Mouse (Mus musculus): ENCODE data around the gene Scube2.

The Scube2 gene

DNA sequence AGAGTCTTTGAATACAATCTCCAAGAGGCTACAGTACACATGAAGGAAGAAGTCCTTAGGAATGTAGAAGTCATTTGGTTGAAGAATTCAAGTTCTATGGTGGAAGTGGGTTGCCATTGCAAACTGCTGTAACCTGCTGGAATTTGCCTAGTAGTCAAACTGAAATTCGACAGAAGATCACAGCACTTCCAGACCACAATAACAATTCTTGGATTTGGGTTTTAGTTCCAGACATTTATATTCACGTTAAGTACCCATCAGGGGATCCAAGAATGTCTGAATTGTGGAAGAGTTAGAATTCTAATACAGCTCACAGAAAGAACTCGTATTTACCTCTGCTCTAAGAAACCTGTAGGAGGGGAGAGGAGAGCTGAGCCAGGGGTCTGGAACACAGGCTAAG is 14.9 kb downstream of the Scube2 start:
- DNase-seq (ENCODE audit: low spot score in 2 of 2) = no peak

DNA sequence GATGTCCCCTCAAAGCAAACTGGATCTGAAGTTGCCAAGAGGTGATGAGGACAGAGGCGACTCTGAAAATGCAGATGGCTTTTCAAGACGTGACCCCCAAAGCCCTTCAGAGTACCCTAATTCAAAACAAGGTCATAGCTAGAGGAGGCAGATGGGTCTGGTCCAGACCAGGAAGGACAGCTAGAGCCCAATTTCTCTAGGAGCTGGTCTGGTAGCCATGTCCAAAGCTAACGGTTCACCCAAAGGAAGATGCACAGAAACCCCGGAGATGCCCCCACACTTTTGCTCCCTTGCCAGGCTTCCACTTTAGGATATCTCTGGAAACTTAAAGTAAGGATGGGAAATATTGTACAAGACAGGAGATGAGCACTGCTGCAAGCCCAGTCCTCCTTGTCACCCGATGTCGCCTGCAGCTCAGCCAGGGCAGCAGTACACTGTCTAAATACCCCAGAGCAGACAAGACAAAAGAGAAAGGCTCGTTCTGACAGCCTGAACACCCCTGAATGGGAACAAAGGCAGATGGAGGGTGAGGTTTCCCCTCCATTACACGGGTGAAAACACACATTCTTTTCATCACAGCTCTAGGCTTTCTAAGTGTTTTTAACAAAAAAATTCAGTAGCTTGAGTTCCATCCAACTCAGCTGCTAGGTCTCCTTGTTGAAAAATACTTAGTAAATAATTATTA is 15.6 kb downstream of the Scube2 start:
- DNase-seq (ENCODE audit: low spot score in 2 of 2) = no peak

DNA sequence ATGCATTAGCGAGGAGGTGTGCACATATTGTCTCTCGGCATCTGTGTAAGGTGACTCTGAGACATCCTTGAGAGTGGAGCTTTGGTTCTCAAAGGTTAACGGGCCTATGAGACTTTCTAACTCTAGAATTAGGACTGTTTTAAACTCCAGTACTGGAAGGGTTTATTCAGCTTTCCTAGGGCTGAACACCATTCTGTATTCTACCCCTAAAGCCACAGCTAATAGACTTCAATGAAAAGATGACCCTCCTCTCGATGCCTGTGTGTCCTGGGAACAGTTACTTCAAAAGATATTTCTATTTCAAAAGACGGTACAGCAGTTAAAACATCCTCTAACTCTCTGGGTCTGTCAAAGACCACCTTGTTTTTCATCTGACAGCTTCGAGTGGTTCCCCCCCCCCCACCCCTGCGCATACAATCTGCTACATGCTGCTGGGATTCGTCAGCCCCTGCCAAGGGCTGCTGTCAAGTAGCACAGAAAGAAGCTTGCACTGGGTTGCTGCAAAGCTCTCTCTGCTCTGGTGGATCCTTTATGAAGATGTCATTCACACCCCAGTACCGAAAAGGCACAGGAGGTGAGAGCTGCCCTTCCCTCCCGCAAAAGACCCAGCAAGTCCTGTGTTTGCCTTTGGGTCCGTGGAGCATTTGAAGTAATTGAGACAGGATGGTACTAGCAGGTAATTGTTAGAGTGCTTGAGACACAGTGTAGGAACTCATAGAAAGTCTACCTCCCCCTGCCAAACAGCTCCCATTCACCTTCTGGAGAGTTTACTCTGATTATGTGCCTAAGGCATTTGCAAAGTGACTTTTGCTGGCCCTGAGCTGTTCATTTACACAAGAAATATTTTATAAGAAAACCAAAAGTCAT is 16.4 kb downstream of the Scube2 start:
- no peak for DNase-seq (ENCODE audit: low spot score in 2 of 2)

DNA sequence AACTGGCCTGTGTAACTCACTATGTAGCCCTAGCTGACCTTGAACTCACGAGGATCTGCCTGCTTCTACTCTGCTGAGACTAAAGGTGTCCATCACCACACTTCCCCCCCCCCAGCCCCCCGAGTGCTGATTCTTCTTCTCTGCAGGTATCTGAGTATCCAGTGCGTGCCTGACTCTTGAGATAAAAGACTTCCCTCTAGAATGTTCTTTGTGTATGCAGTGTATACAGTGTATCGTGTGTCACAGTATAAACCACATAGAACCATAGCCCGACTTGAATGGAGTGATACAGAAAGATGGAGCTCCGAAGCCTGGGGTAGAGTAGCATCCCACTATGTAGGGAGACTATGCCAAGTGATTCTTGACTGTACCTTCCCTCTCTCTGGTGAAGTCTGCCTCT is 21.4 kb downstream of the Scube2 start:
- DNase-seq (ENCODE audit: low spot score in 2 of 2) = no peak

DNA sequence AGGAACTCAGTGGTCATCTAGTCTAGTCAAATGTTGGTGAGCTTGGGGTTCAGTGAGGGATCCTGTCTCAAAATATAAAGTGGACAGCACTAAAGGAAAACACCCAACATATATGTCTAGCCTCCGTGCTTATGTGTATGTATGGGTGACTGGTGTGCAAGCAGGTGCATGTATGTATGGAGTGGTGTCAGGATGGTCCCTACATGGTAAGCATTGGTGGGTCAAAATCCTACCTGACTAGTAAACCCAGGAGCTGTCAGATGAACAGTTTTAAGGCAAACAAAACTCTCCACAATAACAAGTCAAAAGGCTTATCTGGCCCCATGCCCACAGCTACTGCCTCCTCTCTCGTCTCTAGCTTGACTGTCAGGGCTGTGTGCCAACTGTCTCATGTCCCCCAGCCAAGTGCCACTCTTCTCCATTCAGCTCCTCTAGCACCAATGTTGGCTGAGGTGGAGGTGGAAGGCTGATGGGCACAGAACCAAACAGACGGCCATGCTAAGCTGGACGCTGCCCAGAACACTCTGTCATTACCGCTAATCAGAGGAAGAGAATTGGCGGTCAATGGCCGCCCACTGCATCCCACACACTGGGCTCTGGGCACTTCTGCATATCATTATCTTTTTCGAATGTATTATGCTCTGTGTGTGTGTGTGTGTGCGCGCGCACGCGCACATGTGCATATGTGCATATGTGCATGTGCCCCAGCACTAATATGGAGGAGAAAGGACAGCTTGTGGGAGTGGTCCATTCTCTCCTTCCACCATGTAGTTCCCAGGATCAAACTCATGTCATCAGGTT is 23.7 kb downstream of the Scube2 start:
- DNase-seq (ENCODE audit: low spot score in 2 of 2) = no peak

DNA sequence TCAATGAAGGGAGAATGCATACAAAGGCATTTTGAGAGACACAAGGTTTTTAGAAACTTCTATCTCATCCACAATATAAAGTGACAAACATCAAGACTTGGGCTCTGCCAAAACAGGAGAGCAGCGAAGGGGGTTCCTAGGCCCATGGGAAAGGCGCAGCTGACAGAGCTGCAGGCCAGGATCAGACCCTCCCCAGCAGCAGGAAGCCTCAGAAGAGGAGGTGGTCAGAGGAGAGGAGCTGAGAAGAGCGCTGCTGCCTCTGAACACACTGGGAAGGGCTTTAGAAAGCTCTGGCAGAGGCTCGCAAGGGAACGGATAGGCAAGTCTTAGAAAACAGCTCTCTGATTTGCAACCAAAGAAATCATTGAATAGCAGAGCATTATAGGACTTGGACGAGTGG is 24.4 kb downstream of the Scube2 start:
- DNase-seq (ENCODE audit: low spot score in 2 of 2) = no peak

DNA sequence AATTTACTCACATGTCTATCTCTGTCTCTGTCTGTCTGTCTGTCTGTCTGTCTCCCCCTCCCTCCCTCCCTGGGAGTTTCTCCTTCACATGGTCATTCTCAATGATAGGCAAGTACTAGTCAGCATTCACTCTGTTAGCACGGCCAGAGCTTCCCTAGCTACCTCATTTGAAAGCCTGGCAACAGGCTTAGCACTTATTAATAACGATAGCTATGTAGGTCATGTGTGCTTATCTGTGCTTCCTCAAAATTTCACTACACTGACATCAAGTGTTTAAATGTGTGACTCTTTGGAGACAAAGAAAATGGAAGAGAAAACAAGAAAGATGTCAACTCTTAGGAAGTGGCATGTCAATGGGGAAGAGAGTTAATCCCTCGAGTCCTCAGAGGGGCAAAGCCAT is 26.9 kb downstream of the Scube2 start:
- no peak for DNase-seq (ENCODE audit: low spot score in 2 of 2)

DNA sequence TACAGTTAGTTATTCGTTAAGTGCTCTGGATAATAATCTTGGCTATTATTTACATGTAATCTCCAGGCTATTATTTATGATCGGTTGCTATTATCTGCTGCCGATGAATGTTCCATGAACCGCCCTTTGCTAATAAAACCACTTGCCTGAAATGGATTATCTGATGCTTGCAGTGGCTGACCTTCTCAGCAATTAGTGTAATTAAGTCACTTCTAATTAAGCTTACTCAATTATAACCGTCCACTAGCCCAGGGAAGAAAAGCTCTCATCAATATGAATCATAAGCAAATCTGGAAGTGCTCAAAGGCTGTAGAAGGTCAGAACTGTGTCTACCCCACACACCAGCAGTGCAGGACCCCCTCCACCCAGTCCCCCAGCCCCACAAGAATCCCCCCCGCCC is 27.8 kb downstream of the Scube2 start:
- no peak for DNase-seq (ENCODE audit: low spot score in 2 of 2)

DNA sequence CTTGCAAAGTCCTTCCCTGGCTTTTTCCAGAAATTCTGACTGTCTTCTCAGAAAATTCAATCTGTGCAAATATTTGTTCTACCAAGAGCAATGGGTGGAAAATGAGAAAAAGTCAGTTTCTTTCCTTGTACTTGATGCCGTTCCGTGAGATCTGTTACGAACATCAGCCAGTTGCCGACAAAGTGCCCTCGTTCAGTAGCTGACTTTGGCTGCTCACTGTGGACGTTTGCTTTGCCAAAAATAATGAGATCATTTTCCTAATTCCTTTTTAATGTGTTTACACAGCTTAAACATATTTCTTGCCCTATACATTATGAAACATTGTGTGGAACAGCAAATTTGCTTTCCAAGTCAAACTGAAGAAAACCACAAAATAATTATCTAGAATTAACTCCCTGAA is 30.6 kb downstream of the Scube2 start:
- no peak for DNase-seq (ENCODE audit: low spot score in 2 of 2)

DNA sequence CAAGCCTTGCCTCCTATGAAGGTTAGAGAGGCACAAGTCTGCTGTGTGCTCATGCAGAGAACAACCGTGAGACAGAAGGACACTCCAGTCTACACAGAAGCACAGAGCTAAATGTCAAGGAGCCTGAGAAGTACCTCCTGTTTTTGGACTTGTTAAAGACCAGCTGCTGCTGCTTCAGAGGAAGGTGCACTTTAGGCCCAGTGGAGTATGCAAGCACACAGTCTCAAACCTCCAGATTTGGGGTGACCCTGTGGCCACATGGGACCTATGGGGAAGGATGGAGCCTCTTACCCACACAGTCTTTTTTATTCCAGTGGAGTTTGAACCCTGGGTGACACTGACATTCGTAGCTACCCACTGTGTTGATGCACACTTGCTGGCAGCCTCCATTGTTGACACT is 34.1 kb downstream of the Scube2 start:
- DNase-seq (ENCODE audit: low spot score in 2 of 2) = no peak

DNA sequence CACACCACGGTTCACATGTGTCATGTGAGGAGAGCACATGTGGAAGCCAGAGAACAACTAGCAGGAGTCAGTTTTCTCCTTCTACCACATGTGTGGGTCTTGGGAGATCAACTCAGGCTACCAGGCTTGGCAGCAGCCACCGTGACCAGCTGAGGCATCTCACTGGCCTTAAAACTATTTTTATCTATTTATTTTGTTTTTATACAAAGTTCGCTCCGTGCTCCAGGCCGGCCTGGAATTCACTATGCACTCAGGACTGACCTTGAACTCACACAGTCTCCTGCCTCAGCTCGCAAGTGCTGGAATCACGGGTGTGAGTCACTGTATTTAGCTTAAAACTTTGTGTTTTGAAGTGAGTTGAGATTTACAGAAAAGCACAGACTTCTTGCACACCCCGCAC is 38.6 kb downstream of the Scube2 start:
- DNase-seq (ENCODE audit: low spot score in 2 of 2) = no peak

DNA sequence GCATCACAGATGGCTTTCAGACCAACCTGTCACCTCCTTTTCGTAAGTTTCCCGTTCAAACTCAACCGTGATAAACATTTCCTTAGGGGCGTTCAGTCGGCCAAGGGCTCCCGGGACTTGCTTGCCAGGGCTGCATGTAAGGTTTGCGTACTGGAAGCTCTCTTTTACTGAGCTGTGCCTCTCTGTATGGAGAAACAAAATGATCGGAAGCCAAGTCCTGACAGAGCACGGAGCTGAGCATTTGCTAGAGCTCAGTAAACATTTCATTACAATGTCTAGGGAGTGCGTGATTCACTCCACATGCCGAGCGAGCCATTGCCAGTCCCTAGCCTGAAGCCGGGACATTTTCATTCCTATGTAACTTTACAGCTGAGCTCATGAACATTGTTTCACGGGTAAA is 40.2 kb downstream of the Scube2 start:
- no peak for DNase-seq (ENCODE audit: low spot score in 2 of 2)

DNA sequence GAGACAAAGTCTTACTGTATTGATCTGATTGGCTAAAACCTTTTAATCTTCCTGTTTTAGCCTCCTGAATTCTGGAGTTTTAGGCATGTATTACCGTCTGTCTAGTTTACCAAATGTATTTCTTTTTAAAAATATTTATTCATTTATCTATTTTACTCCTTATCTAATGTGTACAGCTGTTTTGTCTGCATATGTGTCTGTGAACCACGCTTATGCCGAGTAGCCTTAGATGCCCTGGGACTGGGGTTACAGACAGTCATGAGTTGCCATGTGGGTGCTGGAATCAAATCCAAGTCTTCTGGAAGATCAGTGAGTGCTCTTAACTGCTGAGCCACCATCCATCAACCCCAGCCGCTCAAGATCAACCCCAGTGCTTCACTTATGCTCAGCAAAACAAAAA is 46.9 kb downstream of the Scube2 start:
- no peak for DNase-seq (ENCODE audit: low spot score in 2 of 2)

DNA sequence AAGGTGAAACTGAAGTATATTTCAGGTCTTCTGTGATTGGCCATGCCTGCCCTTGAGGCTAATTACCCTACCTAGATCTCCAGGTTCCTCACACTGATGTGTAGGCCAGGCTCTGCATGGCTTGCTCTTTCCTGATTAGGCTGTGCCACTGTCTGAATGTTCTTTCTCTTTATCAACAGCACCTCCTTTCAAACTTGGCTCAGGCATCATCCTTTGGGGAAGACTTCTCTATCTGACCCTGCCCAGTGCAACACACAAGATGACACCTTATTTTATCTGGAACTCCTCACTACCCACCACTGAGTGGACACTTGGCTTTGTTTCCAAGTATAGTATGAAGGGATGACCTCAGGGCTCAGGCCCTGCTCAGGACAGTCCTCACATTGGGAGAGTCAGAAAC is 47.5 kb downstream of the Scube2 start:
- DNase-seq (ENCODE audit: low spot score in 2 of 2) = no peak

DNA sequence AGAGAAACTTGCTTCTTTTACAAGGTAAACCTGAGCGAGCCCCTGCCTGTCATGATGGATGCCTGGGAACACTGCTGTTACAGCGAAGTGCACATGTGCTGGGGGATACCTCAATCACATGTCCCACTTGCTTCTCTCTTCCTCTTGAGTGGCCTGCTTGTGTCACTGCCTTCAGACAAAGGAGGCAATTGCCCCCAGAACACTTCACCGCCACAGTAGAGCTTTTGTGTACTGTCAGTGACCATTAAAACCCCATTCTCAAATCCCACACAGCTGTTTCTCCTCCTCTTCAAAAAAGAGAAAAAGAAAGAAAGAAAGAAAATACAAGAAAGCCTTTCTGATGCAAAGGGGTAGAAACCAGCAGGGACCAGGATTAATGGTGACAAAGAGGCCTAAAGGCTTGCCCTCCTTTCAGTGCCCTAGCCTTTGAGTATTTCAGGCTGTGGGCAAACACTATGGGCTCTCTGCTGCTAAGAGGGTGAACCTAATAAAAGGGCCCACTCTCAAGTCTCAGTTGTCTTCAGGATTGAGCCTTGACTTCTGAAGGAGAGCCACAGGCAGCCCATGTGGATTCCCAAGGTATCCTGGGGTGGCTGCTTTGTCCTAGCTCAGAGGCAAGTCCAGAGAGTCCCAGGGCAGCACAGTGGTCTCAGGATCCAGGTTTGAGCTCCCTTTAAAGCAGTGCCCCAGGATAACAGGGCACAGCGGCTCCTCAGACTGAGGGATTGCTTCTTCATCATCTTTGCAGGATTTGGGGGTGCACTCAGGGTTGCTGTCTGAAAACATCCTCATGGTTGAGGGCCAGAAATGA is 51.9 kb downstream of the Scube2 start:
- no peak for DNase-seq (ENCODE audit: low spot score in 2 of 2)

DNA sequence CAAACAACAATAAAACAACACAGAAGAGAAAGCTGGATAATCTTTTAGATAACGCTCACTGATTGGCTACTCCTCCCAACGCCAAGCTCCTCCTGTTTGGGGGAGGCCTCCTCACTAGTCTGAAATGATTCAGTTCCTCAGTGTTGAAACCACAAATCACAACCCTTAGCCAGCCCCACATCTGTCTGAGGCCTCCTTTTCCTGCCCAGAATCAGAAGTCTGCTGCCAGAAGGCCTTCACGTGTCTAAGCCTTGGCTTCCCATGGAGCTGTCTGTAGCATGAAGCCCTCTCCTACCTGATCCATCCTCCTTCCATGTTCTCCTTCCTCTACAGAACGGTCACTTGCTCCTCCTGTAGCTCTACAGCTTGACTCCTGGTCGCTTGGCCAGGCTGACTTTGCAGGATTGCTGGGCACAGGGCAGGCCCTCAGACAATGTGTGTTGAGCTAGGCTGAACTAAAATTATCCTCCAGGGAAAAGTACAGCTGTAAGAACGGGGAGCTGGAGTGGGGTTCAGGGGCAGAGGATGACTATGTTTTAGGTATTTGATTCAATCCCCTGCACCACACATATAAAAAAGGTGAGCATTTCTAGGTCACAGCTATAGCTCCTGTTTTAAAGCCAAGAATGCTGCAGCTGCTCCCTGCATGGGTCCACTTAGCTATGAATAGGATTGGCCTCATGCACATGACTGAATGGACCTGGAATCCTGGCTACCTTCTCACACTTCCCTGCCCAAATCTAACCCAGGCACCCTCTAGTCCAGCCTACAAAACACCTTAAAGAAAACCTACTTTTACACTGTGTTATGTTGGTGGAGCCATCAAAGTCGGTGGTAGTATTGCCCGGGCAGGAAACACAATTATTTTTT is 57.6 kb downstream of the Scube2 start:
- no peak for DNase-seq (ENCODE audit: low spot score in 2 of 2)

DNA sequence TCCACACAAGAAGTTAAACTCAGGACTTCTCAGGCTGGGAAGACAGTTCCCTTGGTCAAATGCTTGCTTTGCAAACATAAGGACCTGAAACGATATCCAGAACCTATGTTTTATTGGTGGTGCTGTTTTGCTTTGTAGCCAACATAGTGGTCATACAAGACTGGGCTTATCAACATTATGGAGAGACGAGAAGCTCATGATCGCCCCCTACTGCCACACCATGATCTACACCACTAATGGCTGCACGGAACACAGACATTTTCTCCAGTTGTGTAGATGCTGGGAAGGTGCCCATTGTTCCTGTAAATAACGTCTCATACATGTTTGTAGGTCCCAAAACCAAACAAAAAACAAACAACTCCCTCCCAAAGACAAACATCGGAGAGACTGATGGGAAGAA is 60.6 kb downstream of the Scube2 start:
- no peak for DNase-seq (ENCODE audit: low spot score in 2 of 2)

DNA sequence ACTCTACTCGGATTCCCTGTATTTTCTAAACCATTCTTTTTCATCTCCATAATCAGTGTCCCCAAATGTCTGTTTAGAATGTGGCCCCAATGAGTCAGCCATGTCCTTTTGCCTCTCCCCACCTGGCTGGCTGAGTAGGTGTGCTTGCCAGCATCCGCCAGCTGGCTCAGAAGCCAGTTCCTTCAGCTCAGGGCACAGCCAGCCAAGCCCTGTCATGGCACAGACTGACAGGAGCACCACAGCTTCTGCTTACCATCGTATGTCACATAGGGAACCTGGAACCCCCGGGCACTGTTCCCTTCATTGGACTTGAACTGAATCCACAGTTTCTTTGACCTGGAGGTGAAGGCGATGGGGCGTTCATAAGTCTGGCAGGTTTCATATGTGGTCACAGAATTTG is 61.1 kb downstream of the Scube2 start:
- no peak for DNase-seq (ENCODE audit: low spot score in 2 of 2)

DNA sequence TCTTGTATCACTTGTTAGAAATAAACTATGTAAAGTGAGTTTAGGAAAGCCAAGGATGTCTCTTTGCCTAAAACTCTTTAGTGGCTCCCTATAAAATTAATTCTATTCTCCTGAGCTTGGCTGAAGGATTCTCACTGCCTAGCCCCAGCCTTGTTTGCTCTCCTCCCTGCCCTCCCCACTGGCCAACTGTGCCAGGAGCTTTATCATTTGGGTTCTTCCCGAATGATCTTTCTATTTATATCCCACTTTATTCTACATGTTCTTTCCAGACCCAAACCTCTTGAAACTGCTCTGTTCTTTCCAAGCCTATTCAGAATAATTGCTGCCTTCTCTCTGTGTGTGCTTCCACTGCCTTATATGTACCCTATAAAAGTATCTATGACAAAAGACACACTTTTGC is 62.0 kb downstream of the Scube2 start:
- no peak for DNase-seq (ENCODE audit: low spot score in 2 of 2)

DNA sequence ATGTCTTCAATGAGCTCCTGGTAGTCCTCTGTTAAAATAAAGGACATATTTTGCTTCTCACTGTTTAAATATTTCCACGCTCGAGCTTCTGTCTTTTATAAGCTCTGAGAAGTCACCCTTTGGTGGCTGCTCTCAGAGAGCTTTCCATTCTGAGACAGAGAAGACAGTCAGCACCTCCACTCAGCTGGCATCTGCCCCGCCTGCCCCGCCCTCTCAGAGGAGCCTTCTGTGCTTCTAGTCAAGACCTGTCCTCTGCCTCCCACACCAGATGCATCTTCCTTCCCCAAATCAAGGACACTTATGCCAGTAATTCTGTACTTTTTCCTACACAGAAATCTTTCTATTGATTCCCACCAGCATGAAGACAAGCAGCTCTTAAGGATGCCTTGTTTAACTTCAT is 64.9 kb downstream of the Scube2 start:
- DNase-seq (ENCODE audit: low spot score in 2 of 2) = no peak

DNA sequence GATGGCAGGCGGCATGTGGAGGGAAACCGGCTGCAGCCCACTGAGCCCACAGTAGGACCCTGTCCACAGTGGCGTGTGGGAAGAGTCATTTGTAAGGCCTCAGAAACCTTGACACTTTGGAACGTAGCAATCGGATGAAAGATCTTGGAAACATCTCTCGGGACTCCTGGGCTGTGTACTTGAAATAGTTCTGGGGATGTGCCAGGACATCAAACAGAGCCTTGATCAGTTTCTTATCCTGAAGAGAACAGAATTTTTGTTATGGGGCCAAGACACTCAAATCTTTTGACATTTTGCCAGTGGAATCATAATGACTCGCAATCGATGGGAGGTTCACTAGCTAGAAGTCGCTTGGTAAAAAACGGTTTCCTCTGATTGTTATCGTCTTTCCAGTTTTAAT is 66.3 kb downstream of the Scube2 start:
- DNase-seq (ENCODE audit: low spot score in 2 of 2) = no peak
